Mouse (Mus musculus): ENCODE results near the gene Itpr1. TPM values are rescaled to one million over a fixed set of nuclear protein-coding genes. Genes with fewer than 3 reads are reported as not detected.

Gene Itpr1
- polyA plus RNA-seq, 1 experiment, result 37.7 TPM

GRCm38 (mm10) chr6:108259671-108260070, 46.8 kb downstream of the Itpr1 start:
- TF ChIP-seq POLR2A (IDR thresholded peaks at IDR 0.05; ENCODE audit: borderline replicate concordance, extremely low read depth, low read depth, low read length) (no peak), CTCF (IDR thresholded peaks at IDR 0.05; ENCODE audit: insufficient read depth, low read length) (no peak)
- Histone ChIP-seq H3K4me1 (ENCODE audit: control insufficient read depth, insufficient read depth, low read length) (peaks cover 5% of the 10 kb centered on the region), H3K4me3 (replicated peaks; ENCODE audit: extremely low read depth, low read depth, low read length) (no peak overlapping the region)
- WGBS, result 38% methylated on average over 2 of the region's 2 CpGs
- DNase-seq, result no peak

GRCm38 (mm10) chr6:108261506-108261905, 48.6 kb downstream of the Itpr1 start:
- TF ChIP-seq POLR2A (IDR thresholded peaks at IDR 0.05; ENCODE audit: borderline replicate concordance, extremely low read depth, low read depth, low read length), result no peak
- TF ChIP-seq CTCF (IDR thresholded peaks at IDR 0.05; ENCODE audit: insufficient read depth, low read length), result no peak
- Histone ChIP-seq H3K4me3 (replicated peaks; ENCODE audit: extremely low read depth, low read depth, low read length) (no peak overlapping the region), H3K4me1 (ENCODE audit: control insufficient read depth, insufficient read depth, low read length) (no peaks in the 10 kb centered on the region; the same call in none of the 2 replicates)
- no peak for DNase-seq
- 74% methylated on average over 3 of the region's 3 CpGs for WGBS

GRCm38 (mm10) chr6:108264164-108264563, 51.3 kb downstream of the Itpr1 start:
- TF ChIP-seq CTCF (IDR thresholded peaks at IDR 0.05; ENCODE audit: insufficient read depth, low read length), result no peak
- no peak for TF ChIP-seq POLR2A (IDR thresholded peaks at IDR 0.05; ENCODE audit: borderline replicate concordance, extremely low read depth, low read depth, low read length)
- no peak for DNase-seq
- Histone ChIP-seq H3K4me1 (ENCODE audit: control insufficient read depth, insufficient read depth, low read length) (no peaks in the 10 kb centered on the region; the same call in none of the 2 replicates), H3K4me3 (replicated peaks; ENCODE audit: extremely low read depth, low read depth, low read length) (no peak overlapping the region)
- 77% methylated on average over 3 of the region's 3 CpGs for WGBS

GRCm38 (mm10) chr6:108273451-108273850, 60.6 kb downstream of the Itpr1 start:
- peaks cover 16% of the 10 kb centered on the region for H3K4me1 ChIP-seq (ENCODE audit: control insufficient read depth, insufficient read depth, low read length)
- TF ChIP-seq CTCF (IDR thresholded peaks at IDR 0.05; ENCODE audit: insufficient read depth, low read length) (no peak), POLR2A (IDR thresholded peaks at IDR 0.05; ENCODE audit: borderline replicate concordance, extremely low read depth, low read depth, low read length) (no peak)
- no peak overlapping the region for H3K4me3 ChIP-seq (replicated peaks; ENCODE audit: extremely low read depth, low read depth, low read length)
- DNase-seq, result no peak
- 60% methylated on average over 7 of the region's 7 CpGs for WGBS

- WGBS, result 60% methylated on average over 10 of the region's 10 CpGs
- TF ChIP-seq CTCF (IDR thresholded peaks at IDR 0.05; ENCODE audit: insufficient read depth, low read length), result no peak
- TF ChIP-seq POLR2A (IDR thresholded peaks at IDR 0.05; ENCODE audit: borderline replicate concordance, extremely low read depth, low read depth, low read length), result no peak
- peaks cover 17% of the 10 kb centered on the region for H3K4me1 ChIP-seq (ENCODE audit: control insufficient read depth, insufficient read depth, low read length)
- DNase-seq, result no peak
- H3K4me3 ChIP-seq (replicated peaks; ENCODE audit: extremely low read depth, low read depth, low read length), result no peak overlapping the region
These were observed 61.6 kb downstream of the Itpr1 start for GRCm38 (mm10) chr6:108274364-108275084.

GRCm38 (mm10) chr6:108276880-108277507, 64.1 kb downstream of the Itpr1 start:
- DNase-seq, result no peak
- H3K4me3 ChIP-seq (replicated peaks; ENCODE audit: extremely low read depth, low read depth, low read length), result no peak overlapping the region
- TF ChIP-seq CTCF (IDR thresholded peaks at IDR 0.05; ENCODE audit: insufficient read depth, low read length) (no peak), POLR2A (IDR thresholded peaks at IDR 0.05; ENCODE audit: borderline replicate concordance, extremely low read depth, low read depth, low read length) (no peak)
- 74% methylated on average over 12 of the region's 12 CpGs for WGBS
- peaks cover 17% of the 10 kb centered on the region for H3K4me1 ChIP-seq (ENCODE audit: control insufficient read depth, insufficient read depth, low read length)

GRCm38 (mm10) chr6:108277622-108278396, 64.9 kb downstream of the Itpr1 start:
- Histone ChIP-seq H3K4me1 (ENCODE audit: control insufficient read depth, insufficient read depth, low read length) (peaks cover 17% of the 10 kb centered on the region), H3K4me3 (replicated peaks; ENCODE audit: extremely low read depth, low read depth, low read length) (no peak overlapping the region)
- no peak for DNase-seq
- TF ChIP-seq CTCF (IDR thresholded peaks at IDR 0.05; ENCODE audit: insufficient read depth, low read length) (no peak), POLR2A (IDR thresholded peaks at IDR 0.05; ENCODE audit: borderline replicate concordance, extremely low read depth, low read depth, low read length) (no peak)
- 84% methylated on average over 12 of the region's 12 CpGs for whole genome bisulfite sequencing

- 73% methylated on average over 11 of the region's 11 CpGs for WGBS
- TF ChIP-seq CTCF (IDR thresholded peaks at IDR 0.05; ENCODE audit: insufficient read depth, low read length) (no peak), POLR2A (IDR thresholded peaks at IDR 0.05; ENCODE audit: borderline replicate concordance, extremely low read depth, low read depth, low read length) (no peak)
- Histone ChIP-seq H3K4me3 (replicated peaks; ENCODE audit: extremely low read depth, low read depth, low read length) (no peak overlapping the region), H3K4me1 (ENCODE audit: control insufficient read depth, insufficient read depth, low read length) (peaks cover 17% of the 10 kb centered on the region)
- no peak for DNase-seq
These were observed 66.1 kb downstream of the Itpr1 start for GRCm38 (mm10) chr6:108278826-108279630.

- WGBS, result 58% methylated on average over 4 of the region's 4 CpGs
- Histone ChIP-seq H3K4me1 (ENCODE audit: control insufficient read depth, insufficient read depth, low read length) (peaks cover 6% of the 10 kb centered on the region), H3K4me3 (replicated peaks; ENCODE audit: extremely low read depth, low read depth, low read length) (no peak overlapping the region)
- DNase-seq, result no peak
- TF ChIP-seq POLR2A (IDR thresholded peaks at IDR 0.05; ENCODE audit: borderline replicate concordance, extremely low read depth, low read depth, low read length) (no peak), CTCF (IDR thresholded peaks at IDR 0.05; ENCODE audit: insufficient read depth, low read length) (no peak)
These were observed 69.2 kb downstream of the Itpr1 start for GRCm38 (mm10) chr6:108282131-108282530.

Data from lung, adult 2 months (tissue).